ENCODE assay signal across 8 mouse cellular contexts in the genomic region with DNA sequence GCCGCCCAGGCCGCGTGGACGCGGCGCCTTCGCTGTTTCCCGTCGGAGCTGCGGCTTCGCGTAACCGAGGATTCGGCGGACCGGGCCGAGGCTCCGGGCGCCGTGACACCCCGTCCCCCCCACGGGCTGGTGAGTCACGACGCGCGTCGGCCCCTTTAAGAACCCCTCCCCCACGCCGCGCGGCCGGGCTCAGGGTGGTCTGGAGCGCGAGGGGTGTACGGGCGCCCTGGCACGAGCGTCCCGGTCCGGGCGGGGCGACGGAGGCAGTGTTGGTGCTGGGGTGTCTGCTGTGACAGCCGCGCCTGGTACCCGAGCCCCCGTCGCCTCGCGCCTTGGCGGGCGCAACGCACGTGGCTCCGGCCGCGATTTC. TPM values are rescaled to one million over a fixed set of nuclear protein-coding genes. Genes with fewer than 3 reads are reported as not detected.
DNase-seq lines count a peak whose midpoint lies in the region; ATAC-seq and TF ChIP-seq lines count a peak whose summit lies in the region.

No protein-coding gene starts in this region.

- intact Hi-C loops in heart, postnatal 25 days (cut with DNase I) = loop anchor here (2.0 kb wide), 1 partner anchor 32 kb away; no protein-coding TSS in a partner anchor

- no peaks in the 10 kb centered on the region for H3K9me3 ChIP-seq in heart, embryonic 12.5 days (replicated peaks)
- no peaks in the 10 kb centered on the region for H3K9me3 ChIP-seq in intestine, embryonic 14.5 days (ENCODE audit: control insufficient read depth, low read length)
- no peaks in the 10 kb centered on the region for H3K9me3 ChIP-seq in midbrain, postnatal 0 days (ENCODE audit: low read length)

- H3K4me3 ChIP-seq in heart, embryonic 12.5 days = peak overlapping the region; percentile 83
- H3K4me3 ChIP-seq in C2C12 (ENCODE audit: insufficient read depth, poor library complexity, severe bottlenecking) = peak overlapping the region; percentile 90
- peak overlapping the region; percentile 87 for H3K4me3 ChIP-seq in intestine, embryonic 14.5 days (ENCODE audit: low read depth, low read length)
- H3K4me3 ChIP-seq in midbrain, postnatal 0 days (ENCODE audit: low read depth, low read length) = peak overlapping the region; percentile 90

- no peaks in the 10 kb centered on the region for H3K36me3 ChIP-seq in heart, embryonic 12.5 days
- H3K36me3 ChIP-seq in C2C12 (ENCODE audit: control insufficient read depth, insufficient read depth) = peaks cover 11% of the 10 kb centered on the region
- H3K36me3 ChIP-seq in intestine, embryonic 14.5 days (ENCODE audit: control insufficient read depth, insufficient read depth, low read length) = no peaks in the 10 kb centered on the region
- H3K36me3 ChIP-seq in midbrain, postnatal 0 days (ENCODE audit: insufficient read depth, low read length) = 0 out of 2 replicates have a peak, but pooled peaks cover 3% of the 10 kb centered on the region

- H3K79me2 ChIP-seq in C2C12 (ENCODE audit: control insufficient read depth, insufficient read depth) = peaks cover 52% of the 10 kb centered on the region

- peak; percentile 44 for ATAC-seq in heart, embryonic 12.5 days (ENCODE audit: insufficient number of reproducible peaks, low FRiP score)
- ATAC-seq in intestine, embryonic 14.5 days (replicated peaks; ENCODE audit: low FRiP score, low TSS enrichment, low read depth) = peak; percentile 24
- peak; percentile 53 for ATAC-seq in midbrain, postnatal 0 days (ENCODE audit: low FRiP score)

- no peak for TF ChIP-seq CTCF in C2C12 (IDR thresholded peaks at IDR 0.05; ENCODE audit: control insufficient read depth, insufficient read depth, insufficient read length)
- TF ChIP-seq CTCF in midbrain, postnatal 0 days (IDR thresholded peaks at IDR 0.05) = no peak

- H3ac ChIP-seq in C2C12 (ENCODE audit: control insufficient read depth, insufficient read length, low read depth) = peak overlapping the region; percentile 65

- H3K27ac ChIP-seq in heart, embryonic 12.5 days (ENCODE audit: poor library complexity, severe bottlenecking) = peak overlapping the region; percentile 100
- peak overlapping the region; percentile 94 for H3K27ac ChIP-seq in intestine, embryonic 14.5 days (ENCODE audit: low read depth)
- peak overlapping the region; percentile 95 for H3K27ac ChIP-seq in midbrain, postnatal 0 days (ENCODE audit: low read depth, low read length)

- peak overlapping the region; percentile 78 for H3K4me2 ChIP-seq in heart, embryonic 12.5 days
- H3K4me2 ChIP-seq in intestine, embryonic 14.5 days (ENCODE audit: low read length) = peak overlapping the region; percentile 97
- peak overlapping the region; percentile 92 for H3K4me2 ChIP-seq in midbrain, postnatal 0 days (ENCODE audit: low read depth, low read length, poor library complexity, severe bottlenecking)

- H3K9ac ChIP-seq in heart, embryonic 12.5 days = peak overlapping the region; percentile 98
- peak overlapping the region; percentile 79 for H3K9ac ChIP-seq in intestine, embryonic 14.5 days (ENCODE audit: low read length)
- peak overlapping the region; percentile 81 for H3K9ac ChIP-seq in midbrain, postnatal 0 days (replicated peaks; ENCODE audit: low read length, poor library complexity, severe bottlenecking)

- peaks cover 44% of the 10 kb centered on the region for H3K79me3 ChIP-seq in C2C12 (ENCODE audit: low read depth)

- no peak for DNase-seq in heart, postnatal 25 days (ENCODE audit: low spot score)
- DNase-seq in c-Kit-positive CD71-positive TER-119-negative erythroid progenitor cells, embryonic 14.5 days (ENCODE audit: low read depth) = peak; percentile 27
- DNase-seq in intestine, embryonic 14.5 days (ENCODE audit: low spot score) = no peak
- peak; percentile 70 for DNase-seq in midbrain, postnatal 0 days (ENCODE audit: low spot score)
- DNase-seq in frontal cortex, postnatal 14 days (ENCODE audit: low spot score in 2 of 2) = no peak
- DNase-seq in embryo, embryonic 10.5 days (ENCODE audit: low spot score) = no peak

- WGBS in heart, embryonic 12.5 days = 0% methylated on average over 56 of the region's 57 CpGs
- 0% methylated on average over 57 of the region's 57 CpGs for WGBS in intestine, embryonic 14.5 days
- under 1% methylated on average over 51 of the region's 57 CpGs for WGBS in midbrain, postnatal 0 days

- no peaks in the 10 kb centered on the region for H3K27me3 ChIP-seq in heart, embryonic 12.5 days (replicated peaks)
- no peaks in the 10 kb centered on the region for H3K27me3 ChIP-seq in C2C12 (ENCODE audit: control insufficient read depth, insufficient read depth, insufficient read length)
- no peaks in the 10 kb centered on the region for H3K27me3 ChIP-seq in intestine, embryonic 14.5 days (replicated peaks; ENCODE audit: control insufficient read depth, insufficient read depth, low read length)
- H3K27me3 ChIP-seq in midbrain, postnatal 0 days (ENCODE audit: insufficient read depth, low read length) = peaks cover 5% of the 10 kb centered on the region; the same call in 1 of the 2 replicates

- peaks cover 68% of the 10 kb centered on the region for H3K4me1 ChIP-seq in heart, embryonic 12.5 days (replicated peaks)
- peaks cover 70% of the 10 kb centered on the region for H3K4me1 ChIP-seq in intestine, embryonic 14.5 days (replicated peaks; ENCODE audit: control insufficient read depth, insufficient read depth, low read length)
- peaks cover 24% of the 10 kb centered on the region; the same call in 1 of the 2 replicates for H3K4me1 ChIP-seq in midbrain, postnatal 0 days (ENCODE audit: insufficient read depth, low read length)

TF ChIP-seq in C2C12, 6 proteins besides CTCF, POLR2A, EP300 and RAD21:
- TF ChIP-seq MYOG (IDR thresholded peaks at IDR 0.05; ENCODE audit: control insufficient read depth, extremely low read depth, insufficient read length) (no peak), MAX (IDR thresholded peaks at IDR 0.05) (no peak), FOSL1 (IDR thresholded peaks at IDR 0.05; ENCODE audit: insufficient read depth, low read length, poor library complexity, severe bottlenecking) (no peak), MYOD1 (IDR thresholded peaks at IDR 0.05; ENCODE audit: control insufficient read depth, insufficient read length, low read depth) (no peak), USF1 (IDR thresholded peaks at IDR 0.05; ENCODE audit: low read depth) (no peak), CEBPB (IDR thresholded peaks at IDR 0.05; ENCODE audit: low read depth) (no peak)

RNA-seq across cellular contexts. Expression of a gene that starts 0.4 kb away (rescaled TPM):
- polyA plus RNA-seq in heart, embryonic 12.5 days (2016; fragmentation: Nextera tagmentation; extraction: Ambion mirVana) = 53.5 and 56.6 TPM in 2 replicates
- total RNA-seq in heart, postnatal 25 days (2021) = 100 to 1,000 TPM; 111 to 122 TPM
- polyA plus RNA-seq in C2C12 (2012; fragmentation: generic; extraction: Trizol) = 35.3 TPM
- polyA plus RNA-seq in intestine, embryonic 14.5 days (2014; fragmentation: Nextera tagmentation; extraction: Ambion mirVana) = 23.4 and 23.8 TPM in 2 replicates
- 45.5 and 59.6 TPM in 2 replicates for total RNA-seq in midbrain, postnatal 0 days (2014; rRNA removed)
- polyA plus RNA-seq in midbrain, postnatal 0 days (2015; fragmentation: Nextera tagmentation; extraction: Ambion mirVana) = 21.5 and 26.1 TPM in 2 replicates

Comparison
In these comparisons a context has a peak if more than half of its experiments do, and no peak if none do; other contexts are left out.
1. DNase-seq: peak in c-Kit-positive CD71-positive TER-119-negative erythroid progenitor cells, embryonic 14.5 days (single experiment) and midbrain, postnatal 0 days (single experiment); none in heart, postnatal 25 days (single experiment), intestine, embryonic 14.5 days (single experiment), frontal cortex, postnatal 14 days (0 of 2) and embryo, embryonic 10.5 days (single experiment).
2. Peak in every context shown above with its lines, with median percentiles within 50 percentile points of each other: ATAC-seq, H3K27ac ChIP-seq, H3K4me2 ChIP-seq, H3K4me3 ChIP-seq and H3K9ac ChIP-seq.